In genomic region chr12:8244746-8245145, GRCm38 (mm10) we compare ENCODE assay signal across 31 mouse cellular contexts. TPM values are rescaled to one million over a fixed set of nuclear protein-coding genes. Genes with fewer than 3 reads are reported as not detected.
DNase-seq lines count a peak whose midpoint lies in the region; ATAC-seq and TF ChIP-seq lines count a peak whose summit lies in the region.
"Had no signal": no experiment of that assay in that cellular context is flagged by ENCODE, and none has a peak within 500 bp of the region (broad histone marks: within the 10 kb centered on the region; RNA-seq: fewer than 3 reads in every experiment).

No protein-coding gene starts in this region.

- no peaks in the 10 kb centered on the region for H3K4me1 ChIP-seq in lung, embryonic 14.5 days (ENCODE audit: insufficient read depth)
- H3K4me1 ChIP-seq: embryonic facial prominence, embryonic 15.5 days; hindbrain, embryonic 12.5 days; hindbrain, embryonic 15.5 days had no signal

- no peaks in the 10 kb centered on the region for H3K9me3 ChIP-seq in lung, embryonic 14.5 days (ENCODE audit: low read depth, low read length)
- H3K9me3 ChIP-seq: embryonic facial prominence, embryonic 12.5 days; embryonic facial prominence, embryonic 15.5 days; G1E; hindbrain, embryonic 12.5 days; hindbrain, embryonic 15.5 days had no signal

- no peaks in the 10 kb centered on the region for H3K27me3 ChIP-seq in lung, embryonic 14.5 days (ENCODE audit: insufficient read depth, low read length)
- H3K27me3 ChIP-seq: CH12.LX; embryonic facial prominence, embryonic 12.5 days; embryonic facial prominence, embryonic 15.5 days; hindbrain, embryonic 12.5 days; hindbrain, embryonic 15.5 days; Patski had no signal

- H3K27ac ChIP-seq in lung, embryonic 14.5 days (ENCODE audit: low read depth) = no peak overlapping the region
- H3K27ac ChIP-seq: embryonic facial prominence, embryonic 15.5 days; hindbrain, embryonic 12.5 days; hindbrain, embryonic 15.5 days had no signal

- no peak overlapping the region for H3K9ac ChIP-seq in lung, embryonic 14.5 days
- H3K9ac ChIP-seq: embryonic facial prominence, embryonic 12.5 days; embryonic facial prominence, embryonic 15.5 days; forebrain, postnatal 0 days; hindbrain, embryonic 12.5 days; hindbrain, embryonic 15.5 days had no signal

- WGBS in lung, embryonic 14.5 days = 36% methylated on average over 4 of the region's 4 CpGs

- ATAC-seq in lung, embryonic 14.5 days (ENCODE audit: insufficient read depth) = peak; percentile 52; the same call in 1 of the 2 replicates
- no peak for ATAC-seq in granulocyte monocyte progenitor cell, adult 5-6 weeks (replicated peaks; ENCODE audit: poor library complexity, severe bottlenecking)
- ATAC-seq: forebrain, embryonic 14.5 days; forebrain, postnatal 0 days; Patski had no signal

- DNase-seq in adrenal gland, adult 2 months = peak; percentile 8
- DNase-seq in adrenal gland, postnatal 10 days = no peak
- peak; percentile 44 for DNase-seq in lung, embryonic 14.5 days
- no peak for DNase-seq in lung, postnatal 4 days
- DNase-seq in lung, postnatal 10 days = peak; percentile 11
- no peak for DNase-seq in thymus, postnatal 36 days
- DNase-seq: adrenal gland, postnatal 14 days; B cell, adult 2 months; cerebellum, adult 11 months; cerebellum, adult 2 months; cerebellum, adult 9-11 months; cerebellum, postnatal 25 days; forebrain, postnatal 0 days; gastrocnemius, postnatal 10 days; gastrocnemius, postnatal 36 days; heart, adult 11 months had no signal

- H3K4me2 ChIP-seq in lung, embryonic 14.5 days = no peak overlapping the region
- H3K4me2 ChIP-seq: embryonic facial prominence, embryonic 12.5 days; embryonic facial prominence, embryonic 15.5 days; heart, embryonic 11.5 days; hindbrain, embryonic 12.5 days; hindbrain, embryonic 15.5 days had no signal

- no peak overlapping the region for H3K4me3 ChIP-seq in lung, embryonic 14.5 days (ENCODE audit: low read depth, low read length)
- H3K4me3 ChIP-seq: embryonic facial prominence, embryonic 12.5 days; embryonic facial prominence, embryonic 15.5 days; hindbrain, embryonic 12.5 days; hindbrain, embryonic 15.5 days had no signal

- TF ChIP-seq CTCF in lung, embryonic 14.5 days (IDR thresholded peaks at IDR 0.05; ENCODE audit: low read depth) = no peak

- H3K36me3 ChIP-seq in lung, embryonic 14.5 days (ENCODE audit: insufficient read depth) = peaks cover 5% of the 10 kb centered on the region; the same call in 1 of the 2 replicates
- H3K36me3 ChIP-seq: embryonic facial prominence, embryonic 12.5 days; embryonic facial prominence, embryonic 15.5 days; G1E; hindbrain, embryonic 15.5 days had no signal

RNA-seq across cellular contexts. Expression of gene Ldah, which starts 36.8 kb away (rescaled TPM):
- total RNA-seq in adrenal gland, adult 2 months (2021) = 10 to 100 TPM; 53.0 to 71.8 TPM
- polyA plus RNA-seq in adrenal gland, adult 2 months (2012; rRNA removed) = 12.0 and 19.3 TPM in 2 replicates
- 10 to 100 TPM; 38.2 to 47.9 TPM for total RNA-seq in adrenal gland, postnatal 10 days (2021)
- polyA plus RNA-seq in lung, embryonic 14.5 days (2014; fragmentation: Nextera tagmentation; extraction: Ambion mirVana) = 48.5 and 56.6 TPM in 2 replicates
- 50.5 and 63.4 TPM in 2 replicates for total RNA-seq in granulocyte monocyte progenitor cell, adult 5-6 weeks (2014; fragmentation: Nextera tagmentation)
- 35.2 and 39.4 TPM in 2 replicates for total RNA-seq in granulocyte monocyte progenitor cell, adult 5-6 weeks (2017)
- polyA plus RNA-seq: G1E had no signal

RNA-seq across cellular contexts. Expression of gene Gdf7, which starts 57.0 kb away (rescaled TPM):
- total RNA-seq in adrenal gland, adult 2 months (2021) = not detected
- polyA plus RNA-seq in adrenal gland, adult 2 months (2012; rRNA removed) = 0.20 and 0.31 TPM in 2 replicates
- total RNA-seq in adrenal gland, postnatal 10 days (2021) = under 1 TPM in 1 of 2 experiments, not detected in 1; 0.18 TPM
- polyA plus RNA-seq in lung, embryonic 14.5 days (2014; fragmentation: Nextera tagmentation; extraction: Ambion mirVana) = not detected in 2 replicates
- not detected in 2 replicates for total RNA-seq in granulocyte monocyte progenitor cell, adult 5-6 weeks (2014; fragmentation: Nextera tagmentation)
- not detected in 2 replicates for total RNA-seq in granulocyte monocyte progenitor cell, adult 5-6 weeks (2017)
- total RNA-seq: adrenal gland, postnatal 14 days; CH12.LX; common myeloid progenitor, adult 5-6 weeks; G1E; gastrocnemius, postnatal 10 days; gastrocnemius, postnatal 36 days; hematopoietic stem cell, adult 5-6 weeks had no signal
- polyA plus RNA-seq: forebrain, embryonic 11.5 days; forebrain, embryonic 14.5 days; G1E; heart, embryonic 14.5 days; heart, postnatal 0 days; Patski had no signal

Comparison
In these comparisons a context has a peak if more than half of its experiments do, and no peak if none do; other contexts are left out.
1. DNase-seq: peak in adrenal gland, adult 2 months (single experiment), lung, embryonic 14.5 days (single experiment) and lung, postnatal 10 days (single experiment); none in adrenal gland, postnatal 10 days (single experiment), lung, postnatal 4 days (0 of 2) and thymus, postnatal 36 days (0 of 2).